Mouse (Mus musculus) C2C12 (cell line): Measurements from ENCODE around the gene Plcb4.

Experiments used
- CEBPB ChIP-seq: IDR thresholded peaks from one replicate; pipeline ENCODE4 v1.6.1; 2011; ENCODE audit warnings: low read depth, mild to moderate bottlenecking, control low read depth, moderate library complexity
- CTCF ChIP-seq: IDR thresholded peaks from one replicate; pipeline ENCODE4 v1.5.1; 2011; ENCODE audit not compliant: control insufficient read depth, insufficient read depth, insufficient read length
- MAX ChIP-seq: IDR thresholded peaks from one replicate; pipeline ENCODE4 v1.6.1; 2011; ENCODE audit warnings: mild to moderate bottlenecking, control low read depth
- USF1 ChIP-seq: IDR thresholded peaks from one replicate; pipeline ENCODE4 v1.6.1; 2011; ENCODE audit warnings: low read depth, mild to moderate bottlenecking, control low read depth, moderate library complexity

DNA sequence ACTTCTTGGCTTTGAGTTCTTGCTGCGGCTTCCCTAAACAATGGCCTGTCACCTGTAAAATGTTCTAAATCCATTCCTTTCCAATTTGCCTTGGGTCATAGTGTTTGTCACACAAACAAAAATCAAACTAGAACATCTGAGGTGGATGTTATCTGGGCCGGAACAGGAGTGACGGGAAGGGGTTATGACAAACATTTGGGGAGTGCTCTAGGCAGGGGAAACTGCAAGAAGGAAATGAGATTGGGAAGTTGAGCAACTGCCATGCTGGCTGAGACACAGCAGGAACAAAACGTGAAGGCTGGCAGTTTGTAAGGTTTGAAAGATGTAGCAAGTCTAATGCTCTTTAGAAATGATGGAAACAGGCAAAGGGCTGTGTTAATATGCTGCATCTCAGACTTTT lies 66.6 kb downstream of the Plcb4 start:
- no peak for TF ChIP-seq CTCF
- no peak for TF ChIP-seq USF1
- TF ChIP-seq CEBPB, result no peak
- no peak for TF ChIP-seq MAX
